Mouse (Mus musculus) lung, postnatal 0 days (tissue): Measurements from ENCODE around the gene Sertad2. TPM values are rescaled to one million over a fixed set of nuclear protein-coding genes. Genes with fewer than 3 reads are reported as not detected.

Experiments used
- ATAC-seq: fragments of 200-750 bp; cut with Nextera tagmentation; 2 replicates; pipeline ENCODE4 v1.8.0; 2017; ENCODE audit warnings: moderate library complexity
- DNase-seq: peaks from one replicate; pipeline ENCODE4 v3.0.0-alpha.2; 2016; ENCODE audit warnings: low spot score
- H3K27ac ChIP-seq: fragments of 300-500 bp; sonication (generic); 2 replicates; pipeline ENCODE4 v1.5.1; 2014; ENCODE audit warnings: antibody characterized with exemption, mild to moderate bottlenecking, low read length, mixed read lengths
- H3K27me3 ChIP-seq: fragments of 300-500 bp; sonication (generic); replicated peaks from 2 replicates; pipeline ENCODE4 v1.6.1; 2014; ENCODE audit warnings: low read length, mixed read lengths; ENCODE audit not compliant: insufficient read depth
- H3K36me3 ChIP-seq: fragments of 300-500 bp; sonication (generic); 2 replicates; pipeline ENCODE4 v1.6.1; 2014; ENCODE audit warnings: low read length, mixed read lengths; ENCODE audit not compliant: insufficient read depth
- H3K4me1 ChIP-seq: fragments of 300-500 bp; sonication (generic); 2 replicates; pipeline ENCODE4 v1.6.1; 2014; ENCODE audit warnings: antibody characterized with exemption, low read depth, low read length, mixed read lengths; ENCODE audit not compliant: insufficient read depth
- H3K4me2 ChIP-seq: fragments of 300-500 bp; sonication (generic); replicated peaks from 2 replicates; pipeline ENCODE4 v1.6.1; 2014; ENCODE audit warnings: low read depth, mild to moderate bottlenecking, low read length, moderate library complexity, mixed read lengths
- H3K4me3 ChIP-seq: fragments of 300-500 bp; sonication (generic); 2 replicates; pipeline ENCODE4 v1.5.1; 2014; ENCODE audit warnings: low read depth, low read length
- H3K9ac ChIP-seq: fragments of 300-500 bp; sonication (generic); replicated peaks from 2 replicates; pipeline ENCODE4 v1.6.1; 2014; ENCODE audit warnings: low read depth, mild to moderate bottlenecking
- H3K9me3 ChIP-seq: fragments of 300-500 bp; sonication (generic); 2 replicates; pipeline ENCODE4 v1.6.1; 2016; ENCODE audit warnings: low read length, mixed read lengths
- CTCF ChIP-seq: IDR thresholded peaks from 2 replicates; pipeline ENCODE4 v1.5.1; 2016; ENCODE audit warnings: antibody characterized with exemption, mild to moderate bottlenecking
- EP300 ChIP-seq: IDR thresholded peaks from 2 replicates; pipeline ENCODE4 v1.6.1; 2016; ENCODE audit warnings: antibody characterized with exemption, mild to moderate bottlenecking, control low read depth
- WGBS: fragments of 180-500 bp; shearing (Covaris S2); extraction: QIAGEN DNeasy Blood & Tissue Kit; methylation state at CpG from one replicate; pipeline ENCODE4 v1.1.7; 2014; 5-methylcytosine and 5-hydroxymethylcytosine counted together
- polyA plus RNA-seq: library from polyadenylated mRNA; unstranded; fragments of >200 nt; fragmentation: Nextera tagmentation; extraction: Ambion mirVana; gene quantifications from 2 replicates; pipeline ENCODE4 v1.2.1, GENCODE M21; 2015

Gene Sertad2
- polyA plus RNA-seq, 1 experiment from 2014 or later = 43.6 TPM

GRCm38 (mm10) chr11:20521321-20521720, 21.7 kb upstream of the Sertad2 start:
- Histone ChIP-seq H3K36me3 (no peaks in the 10 kb centered on the region), H3K9ac (no peak overlapping the region), H3K4me1 (no peaks in the 10 kb centered on the region), H3K4me3 (no peak overlapping the region), H3K4me2 (no peak overlapping the region), H3K9me3 (no peaks in the 10 kb centered on the region), H3K27me3 (no peaks in the 10 kb centered on the region), H3K27ac (no peak overlapping the region)
- DNase-seq = no peak
- 75% methylated on average over 2 of the region's 2 CpGs for WGBS
- ATAC-seq = no peak
- no peak for TF ChIP-seq EP300
- TF ChIP-seq CTCF = no peak

DNA sequence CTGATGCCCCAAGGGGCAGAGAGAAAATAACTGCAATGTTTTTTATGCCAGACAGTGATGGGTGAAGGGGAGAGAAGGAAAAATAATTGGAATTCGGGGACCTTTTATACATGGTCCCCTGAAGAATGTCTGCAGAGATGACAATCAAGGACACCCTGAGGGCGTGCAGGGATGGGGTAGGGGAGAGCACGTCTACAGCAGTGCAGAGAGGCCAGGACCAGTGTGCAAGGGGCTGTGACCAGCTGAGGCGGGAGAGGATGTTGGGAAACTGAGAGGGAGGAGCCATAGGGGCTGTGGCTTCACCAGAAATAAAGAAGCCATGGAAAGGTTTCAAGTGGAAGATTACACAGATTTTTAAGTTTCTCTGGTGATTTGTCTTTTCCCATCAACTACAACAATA, 20.3 kb upstream of the Sertad2 start:
- H3K36me3 ChIP-seq = no peaks in the 10 kb centered on the region
- H3K9me3 ChIP-seq = no peaks in the 10 kb centered on the region
- no peak overlapping the region for H3K27ac ChIP-seq
- ATAC-seq = no peak
- H3K27me3 ChIP-seq = no peaks in the 10 kb centered on the region
- no peak for DNase-seq
- no peak for TF ChIP-seq EP300
- TF ChIP-seq CTCF = no peak
- H3K4me1 ChIP-seq = no peaks in the 10 kb centered on the region
- WGBS = 64% methylated on average over 4 of the region's 4 CpGs
- H3K4me3 ChIP-seq = no peak overlapping the region
- H3K4me2 ChIP-seq = no peak overlapping the region
- H3K9ac ChIP-seq = no peak overlapping the region

DNA sequence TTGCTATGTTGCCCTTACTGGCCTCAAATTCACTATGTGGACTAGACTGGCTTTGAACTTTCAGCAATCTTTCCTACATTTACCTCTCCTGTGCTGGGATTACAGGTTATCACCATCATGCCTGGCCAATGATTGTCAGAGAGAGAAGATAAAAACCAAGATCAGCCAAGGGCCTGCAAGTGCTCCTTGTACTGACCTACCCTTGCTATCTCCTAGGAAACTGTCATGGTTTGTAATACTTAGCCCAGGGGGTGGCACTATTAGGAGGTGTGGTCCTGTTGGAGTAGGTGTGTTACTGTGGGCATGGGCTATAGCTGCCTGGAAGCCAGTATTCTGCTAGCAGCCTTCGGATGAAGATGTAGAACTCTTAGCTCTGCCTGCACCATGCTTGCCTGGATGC, 18.6 kb upstream of the Sertad2 start:
- Histone ChIP-seq H3K4me3 (no peak overlapping the region), H3K4me1 (no peaks in the 10 kb centered on the region)
- WGBS = 84% methylated on average over 1 of the region's 1 CpGs

DNA sequence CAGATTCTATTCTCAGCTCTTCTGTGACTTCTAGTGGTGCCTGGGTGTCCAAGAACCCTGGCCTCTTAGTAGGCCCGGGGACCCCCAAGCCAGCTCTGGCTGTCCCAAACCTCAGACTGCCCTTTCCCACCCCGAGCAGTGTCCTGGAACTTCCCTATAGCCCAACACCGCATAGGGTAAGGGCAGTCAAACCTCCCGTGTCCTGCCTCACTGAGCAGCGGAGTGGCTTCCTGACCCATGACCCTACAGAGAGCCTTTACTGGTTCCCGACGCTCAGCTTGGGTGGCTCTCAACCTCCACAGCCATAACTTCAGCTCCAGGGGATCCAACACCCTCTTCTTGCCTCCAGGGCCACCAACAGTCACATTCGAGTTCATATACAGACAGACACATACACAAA, 17.1 kb upstream of the Sertad2 start:
- H3K27ac ChIP-seq = no peak overlapping the region
- DNase-seq (no peak), ATAC-seq (no peak)
- no peaks in the 10 kb centered on the region for H3K9me3 ChIP-seq
- no peak overlapping the region for H3K4me2 ChIP-seq
- H3K4me1 ChIP-seq = no peaks in the 10 kb centered on the region
- no peak for TF ChIP-seq EP300
- H3K27me3 ChIP-seq = no peaks in the 10 kb centered on the region
- no peak overlapping the region for H3K4me3 ChIP-seq
- WGBS = 79% methylated on average over 8 of the region's 8 CpGs
- no peaks in the 10 kb centered on the region for H3K36me3 ChIP-seq
- H3K9ac ChIP-seq = no peak overlapping the region

More for the DNA sequence above, 18.6 kb upstream of the Sertad2 start:
- DNase-seq = no peak
- Histone ChIP-seq H3K36me3 (no peaks in the 10 kb centered on the region), H3K27me3 (no peaks in the 10 kb centered on the region), H3K27ac (no peak overlapping the region), H3K4me2 (no peak overlapping the region), H3K9ac (no peak overlapping the region), H3K9me3 (no peaks in the 10 kb centered on the region)
- ATAC-seq = no peak
- no peak for TF ChIP-seq CTCF
- TF ChIP-seq EP300 = no peak

DNA sequence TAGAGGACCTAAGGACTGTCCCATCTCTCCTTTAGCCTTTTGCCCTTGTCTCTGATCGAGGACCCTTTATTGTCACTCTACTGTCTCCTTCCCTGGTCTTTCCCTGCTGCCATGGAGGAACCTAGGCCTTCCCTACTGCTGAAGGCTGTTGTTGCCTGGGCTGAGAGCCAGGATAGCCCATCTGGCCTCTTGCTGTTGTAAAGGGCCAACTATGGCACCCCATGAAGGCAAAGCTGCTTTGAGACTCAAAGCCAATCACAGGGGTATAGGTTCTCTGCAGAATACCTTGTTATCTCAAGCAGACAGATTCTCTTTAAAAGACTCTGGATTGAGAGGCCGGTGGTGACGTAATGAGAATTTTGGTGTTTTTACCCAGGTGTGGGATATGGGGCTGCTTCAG, 15.2 kb upstream of the Sertad2 start:
- 89% methylated on average over 3 of the region's 3 CpGs for WGBS
- DNase-seq = no peak
- ATAC-seq = no peak
- H3K4me3 ChIP-seq = no peak overlapping the region
- TF ChIP-seq CTCF (no peak), EP300 (no peak)
- H3K27ac ChIP-seq = no peak overlapping the region
- no peak overlapping the region for H3K9ac ChIP-seq
- no peaks in the 10 kb centered on the region for H3K4me1 ChIP-seq
- H3K27me3 ChIP-seq = no peaks in the 10 kb centered on the region
- H3K9me3 ChIP-seq = no peaks in the 10 kb centered on the region
- H3K4me2 ChIP-seq = no peak overlapping the region
- no peaks in the 10 kb centered on the region for H3K36me3 ChIP-seq

GRCm38 (mm10) chr11:20531682-20531991, 11.4 kb upstream of the Sertad2 start:
- H3K27ac ChIP-seq = peak overlapping the region; percentile 82
- no peaks in the 10 kb centered on the region for H3K9me3 ChIP-seq
- H3K4me2 ChIP-seq = peak overlapping the region; percentile 94
- no peaks in the 10 kb centered on the region for H3K27me3 ChIP-seq
- 4% methylated on average over 1 of the region's 1 CpGs for WGBS
- H3K36me3 ChIP-seq = no peaks in the 10 kb centered on the region
- H3K9ac ChIP-seq = peak overlapping the region; percentile 50; the same call in 1 of the 2 replicates
- peak overlapping the region; percentile 55 for H3K4me3 ChIP-seq
- H3K4me1 ChIP-seq = no peaks in the 10 kb centered on the region
- ATAC-seq (no peak), DNase-seq (no peak)
- no peak for TF ChIP-seq EP300
- no peak for TF ChIP-seq CTCF
